Mouse (Mus musculus): ENCODE results near the gene Pnmal1. TPM values are rescaled to one million over a fixed set of nuclear protein-coding genes. Genes with fewer than 3 reads are reported as not detected.
A peak's percentile ranks its signal among the peaks of the same experiment; 100 is the strongest.

The Pnmal1 gene
- polyA plus RNA-seq, 1 experiment from 2014 or later = 0.09 TPM

- 66% methylated on average over 17 of the region's 17 CpGs for WGBS
- H3K4me2 ChIP-seq (ENCODE audit: low read depth, low read length) = no peak overlapping the region
- H3K9ac ChIP-seq (ENCODE audit: low read length) = no peak overlapping the region
- H3K4me1 ChIP-seq (ENCODE audit: control insufficient read depth, insufficient read depth, low read length) = peaks cover 5% of the 10 kb centered on the region
- H3K27ac ChIP-seq (ENCODE audit: low read length) = no peak overlapping the region
- ATAC-seq (replicated peaks; ENCODE audit: extremely low read depth, insufficient read depth, low FRiP score) = no peak
- H3K9me3 ChIP-seq (replicated peaks; ENCODE audit: control insufficient read depth, low read length) = no peaks in the 10 kb centered on the region
- no peaks in the 10 kb centered on the region for H3K27me3 ChIP-seq (ENCODE audit: control insufficient read depth, insufficient read depth, low read length)
- H3K36me3 ChIP-seq (ENCODE audit: control insufficient read depth, insufficient read depth) = no peaks in the 10 kb centered on the region
- H3K4me3 ChIP-seq (ENCODE audit: low read length) = no peak overlapping the region
Observed at GRCm38 (mm10) chr7:16938117-16938791, 21.2 kb upstream of the Pnmal1 start.

GRCm38 (mm10) chr7:16940292-16940691 lies 19.2 kb upstream of the Pnmal1 start:
- Histone ChIP-seq H3K4me2 (ENCODE audit: low read depth, low read length) (no peak overlapping the region), H3K27ac (ENCODE audit: low read length) (peak overlapping the region; percentile 45; the same call in 1 of the 2 replicates), H3K9ac (ENCODE audit: low read length) (no peak overlapping the region), H3K4me3 (ENCODE audit: low read length) (no peak overlapping the region), H3K4me1 (ENCODE audit: control insufficient read depth, insufficient read depth, low read length) (peaks cover 13% of the 10 kb centered on the region), H3K27me3 (ENCODE audit: control insufficient read depth, insufficient read depth, low read length) (peaks cover 4% of the 10 kb centered on the region), H3K36me3 (ENCODE audit: control insufficient read depth, insufficient read depth) (no peaks in the 10 kb centered on the region), H3K9me3 (replicated peaks; ENCODE audit: control insufficient read depth, low read length) (no peaks in the 10 kb centered on the region)
- no peak for ATAC-seq (replicated peaks; ENCODE audit: extremely low read depth, insufficient read depth, low FRiP score)
- WGBS = 21% methylated on average over 7 of the region's 7 CpGs

- peaks cover 26% of the 10 kb centered on the region for H3K27me3 ChIP-seq (ENCODE audit: control insufficient read depth, insufficient read depth, low read length)
- H3K36me3 ChIP-seq (ENCODE audit: control insufficient read depth, insufficient read depth) = no peaks in the 10 kb centered on the region
- no peak overlapping the region for H3K4me3 ChIP-seq (ENCODE audit: low read length)
- H3K9me3 ChIP-seq (replicated peaks; ENCODE audit: control insufficient read depth, low read length) = no peaks in the 10 kb centered on the region
- H3K4me2 ChIP-seq (ENCODE audit: low read depth, low read length) = no peak overlapping the region
- ATAC-seq (replicated peaks; ENCODE audit: extremely low read depth, insufficient read depth, low FRiP score) = no peak
- 66% methylated on average over 4 of the region's 4 CpGs for WGBS
- H3K4me1 ChIP-seq (ENCODE audit: control insufficient read depth, insufficient read depth, low read length) = peaks cover 32% of the 10 kb centered on the region
- no peak overlapping the region for H3K9ac ChIP-seq (ENCODE audit: low read length)
- H3K27ac ChIP-seq (ENCODE audit: low read length) = no peak overlapping the region
Observed at GRCm38 (mm10) chr7:16942861-16943260, 16.6 kb upstream of the Pnmal1 start.

- no peaks in the 10 kb centered on the region for H3K36me3 ChIP-seq (ENCODE audit: control insufficient read depth, insufficient read depth)
- H3K4me1 ChIP-seq (ENCODE audit: control insufficient read depth, insufficient read depth, low read length) = peaks cover 42% of the 10 kb centered on the region
- H3K27me3 ChIP-seq (ENCODE audit: control insufficient read depth, insufficient read depth, low read length) = peaks cover 29% of the 10 kb centered on the region
- H3K27ac ChIP-seq (ENCODE audit: low read length) = no peak within 1 kb of the TSS
- peak within 1 kb of the TSS; percentile 79 for H3K9ac ChIP-seq (ENCODE audit: low read length)
- H3K4me3 ChIP-seq (ENCODE audit: low read length) = peak within 1 kb of the TSS; percentile 64
- peak; percentile 74 for ATAC-seq (replicated peaks; ENCODE audit: extremely low read depth, insufficient read depth, low FRiP score)
- H3K9me3 ChIP-seq (replicated peaks; ENCODE audit: control insufficient read depth, low read length) = no peaks in the 10 kb centered on the region
- H3K4me2 ChIP-seq (ENCODE audit: low read depth, low read length) = peak within 1 kb of the TSS; percentile 76
- WGBS = 16% methylated on average over 36 of the region's 36 CpGs
Observed at GRCm38 (mm10) chr7:16944061-16944807, 15.2 kb upstream of the Pnmal1 start, which contains the start of gene Pnmal2. Gene Pnmal2 (plus strand): TSS chr7:16944682.

GRCm38 (mm10) chr7:16944808-16945315 lies 14.6 kb upstream of the Pnmal1 start:
- peaks cover 46% of the 10 kb centered on the region for H3K4me1 ChIP-seq (ENCODE audit: control insufficient read depth, insufficient read depth, low read length)
- no peaks in the 10 kb centered on the region for H3K9me3 ChIP-seq (replicated peaks; ENCODE audit: control insufficient read depth, low read length)
- H3K36me3 ChIP-seq (ENCODE audit: control insufficient read depth, insufficient read depth) = no peaks in the 10 kb centered on the region
- peak overlapping the region; percentile 64 for H3K4me3 ChIP-seq (ENCODE audit: low read length)
- peak overlapping the region; percentile 79 for H3K9ac ChIP-seq (ENCODE audit: low read length)
- WGBS = 4% methylated on average over 22 of the region's 22 CpGs
- no peak overlapping the region for H3K27ac ChIP-seq (ENCODE audit: low read length)
- peak overlapping the region; percentile 76 for H3K4me2 ChIP-seq (ENCODE audit: low read depth, low read length)
- peaks cover 35% of the 10 kb centered on the region for H3K27me3 ChIP-seq (ENCODE audit: control insufficient read depth, insufficient read depth, low read length)
- no peak for ATAC-seq (replicated peaks; ENCODE audit: extremely low read depth, insufficient read depth, low FRiP score)

- 17% methylated on average over 17 of the region's 17 CpGs for WGBS
- H3K27me3 ChIP-seq (ENCODE audit: control insufficient read depth, insufficient read depth, low read length) = peaks cover 35% of the 10 kb centered on the region
- peak overlapping the region; percentile 28; the same call in 1 of the 2 replicates for H3K9ac ChIP-seq (ENCODE audit: low read length)
- H3K9me3 ChIP-seq (replicated peaks; ENCODE audit: control insufficient read depth, low read length) = no peaks in the 10 kb centered on the region
- no peaks in the 10 kb centered on the region for H3K36me3 ChIP-seq (ENCODE audit: control insufficient read depth, insufficient read depth)
- H3K4me3 ChIP-seq (ENCODE audit: low read length) = peak overlapping the region; percentile 64
- peaks cover 41% of the 10 kb centered on the region for H3K4me1 ChIP-seq (ENCODE audit: control insufficient read depth, insufficient read depth, low read length)
- H3K27ac ChIP-seq (ENCODE audit: low read length) = no peak overlapping the region
- peak overlapping the region; percentile 76 for H3K4me2 ChIP-seq (ENCODE audit: low read depth, low read length)
- ATAC-seq (replicated peaks; ENCODE audit: extremely low read depth, insufficient read depth, low FRiP score) = no peak
Observed at GRCm38 (mm10) chr7:16945419-16945818, 14.1 kb upstream of the Pnmal1 start.

- H3K4me2 ChIP-seq (ENCODE audit: low read depth, low read length) = peak overlapping the region; percentile 68
- H3K4me1 ChIP-seq (ENCODE audit: control insufficient read depth, insufficient read depth, low read length) = peaks cover 41% of the 10 kb centered on the region
- peak overlapping the region; percentile 62 for H3K9ac ChIP-seq (ENCODE audit: low read length)
- no peak overlapping the region for H3K27ac ChIP-seq (ENCODE audit: low read length)
- no peaks in the 10 kb centered on the region for H3K9me3 ChIP-seq (replicated peaks; ENCODE audit: control insufficient read depth, low read length)
- no peaks in the 10 kb centered on the region for H3K36me3 ChIP-seq (ENCODE audit: control insufficient read depth, insufficient read depth)
- ATAC-seq (replicated peaks; ENCODE audit: extremely low read depth, insufficient read depth, low FRiP score) = no peak
- H3K4me3 ChIP-seq (ENCODE audit: low read length) = peak overlapping the region; percentile 50
- 6% methylated on average over 53 of the region's 53 CpGs for WGBS
- H3K27me3 ChIP-seq (ENCODE audit: control insufficient read depth, insufficient read depth, low read length) = peaks cover 35% of the 10 kb centered on the region
Observed at GRCm38 (mm10) chr7:16946441-16947348, 12.8 kb upstream of the Pnmal1 start.

- peaks cover 35% of the 10 kb centered on the region for H3K27me3 ChIP-seq (ENCODE audit: control insufficient read depth, insufficient read depth, low read length)
- H3K4me1 ChIP-seq (ENCODE audit: control insufficient read depth, insufficient read depth, low read length) = peaks cover 41% of the 10 kb centered on the region
- no peaks in the 10 kb centered on the region for H3K36me3 ChIP-seq (ENCODE audit: control insufficient read depth, insufficient read depth)
- ATAC-seq (replicated peaks; ENCODE audit: extremely low read depth, insufficient read depth, low FRiP score) = no peak
- H3K27ac ChIP-seq (ENCODE audit: low read length) = no peak overlapping the region
- 21% methylated on average over 21 of the region's 22 CpGs for WGBS
- H3K4me3 ChIP-seq (ENCODE audit: low read length) = peak overlapping the region; percentile 50
- peak overlapping the region; percentile 68 for H3K4me2 ChIP-seq (ENCODE audit: low read depth, low read length)
- no peaks in the 10 kb centered on the region for H3K9me3 ChIP-seq (replicated peaks; ENCODE audit: control insufficient read depth, low read length)
- H3K9ac ChIP-seq (ENCODE audit: low read length) = peak overlapping the region; percentile 62
Observed at GRCm38 (mm10) chr7:16947349-16947895, 12.1 kb upstream of the Pnmal1 start.
